Mouse (Mus musculus): Measurements from ENCODE around the gene Cwc22.
"Not testable (repeated sequence)": the region's sequence is repeated elsewhere in the genome, so short reads cannot be mapped to it uniquely, and the experiment has no call there.

Cwc22 gene

GRCm38 (mm10) chr2:77897988-77898387, 48.2 kb downstream of the Cwc22 start:
- DNase-seq (ENCODE audit: low spot score in 2 of 2) = no peak

GRCm38 (mm10) chr2:77897558-77897899, 48.6 kb downstream of the Cwc22 start:
- DNase-seq (ENCODE audit: low spot score in 2 of 2) = no peak

GRCm38 (mm10) chr2:77896843-77897557, 49.2 kb downstream of the Cwc22 start:
- DNase-seq (ENCODE audit: low spot score in 2 of 2) = no peak

- not testable (repeated sequence) for DNase-seq (ENCODE audit: low spot score in 2 of 2)
Observed at GRCm38 (mm10) chr2:77895906-77896570, 50.1 kb downstream of the Cwc22 start.

GRCm38 (mm10) chr2:77894896-77895295, 51.3 kb downstream of the Cwc22 start:
- DNase-seq (ENCODE audit: low spot score in 2 of 2) = no peak

GRCm38 (mm10) chr2:77893505-77893904, 52.7 kb downstream of the Cwc22 start:
- no peak for DNase-seq (ENCODE audit: low spot score in 2 of 2)

- DNase-seq (ENCODE audit: low spot score in 2 of 2) = no peak
Observed at GRCm38 (mm10) chr2:77892573-77892972, 53.6 kb downstream of the Cwc22 start.

GRCm38 (mm10) chr2:77890836-77891438, 55.2 kb downstream of the Cwc22 start:
- no peak for DNase-seq (ENCODE audit: low spot score in 2 of 2)

- DNase-seq (ENCODE audit: low spot score in 2 of 2) = no peak
Observed at GRCm38 (mm10) chr2:77889949-77890348, 56.2 kb downstream of the Cwc22 start.

- no peak for DNase-seq (ENCODE audit: low spot score in 2 of 2)
Observed at GRCm38 (mm10) chr2:77889401-77889800, 56.8 kb downstream of the Cwc22 start.

- DNase-seq (ENCODE audit: low spot score in 2 of 2) = no peak
Observed at GRCm38 (mm10) chr2:77888826-77889225, 57.3 kb downstream of the Cwc22 start.

GRCm38 (mm10) chr2:77888056-77888455, 58.1 kb downstream of the Cwc22 start:
- no peak for DNase-seq (ENCODE audit: low spot score in 2 of 2)

GRCm38 (mm10) chr2:77887166-77887565, 59.0 kb downstream of the Cwc22 start:
- no peak for DNase-seq (ENCODE audit: low spot score in 2 of 2)

GRCm38 (mm10) chr2:77885491-77886130, 60.6 kb downstream of the Cwc22 start:
- no peak for DNase-seq (ENCODE audit: low spot score in 2 of 2)

- DNase-seq (ENCODE audit: low spot score in 2 of 2) = no peak
Observed at GRCm38 (mm10) chr2:77885036-77885435, 61.1 kb downstream of the Cwc22 start.

- DNase-seq (ENCODE audit: low spot score in 2 of 2) = no peak
Observed at GRCm38 (mm10) chr2:77884491-77884890, 61.7 kb downstream of the Cwc22 start.

GRCm38 (mm10) chr2:77882961-77883360, 63.2 kb downstream of the Cwc22 start:
- DNase-seq (ENCODE audit: low spot score in 2 of 2) = no peak

- no peak for DNase-seq (ENCODE audit: low spot score in 2 of 2)
Observed at GRCm38 (mm10) chr2:77881301-77882199, 64.6 kb downstream of the Cwc22 start.

- DNase-seq (ENCODE audit: low spot score in 2 of 2) = no peak
Observed at GRCm38 (mm10) chr2:77880351-77880750, 65.8 kb downstream of the Cwc22 start.

- DNase-seq (ENCODE audit: low spot score in 2 of 2) = no peak
Observed at GRCm38 (mm10) chr2:77879736-77880135, 66.4 kb downstream of the Cwc22 start.

- DNase-seq (ENCODE audit: low spot score in 2 of 2) = no peak
Observed at GRCm38 (mm10) chr2:77877156-77877855, 68.9 kb downstream of the Cwc22 start.
